Mouse (Mus musculus) intestine, embryonic 14.5 days (tissue): Measurements from ENCODE around the gene Ids. TPM values are rescaled to one million over a fixed set of nuclear protein-coding genes. Genes with fewer than 3 reads are reported as not detected.
A peak's percentile ranks its signal among the peaks of the same experiment; 100 is the strongest.

Experiments used
- ATAC-seq: fragments of 200-750 bp; cut with Nextera tagmentation; replicated peaks from 2 replicates; pipeline ENCODE4 v1.8.0; 2017; ENCODE audit warnings: low read depth, moderate number of reproducible peaks, moderate TSS enrichment, moderate library complexity; ENCODE audit not compliant: low FRiP score, low TSS enrichment
- DNase-seq: peaks from one replicate; pipeline ENCODE4 v3.0.0-alpha.2; 2018; ENCODE audit warnings: low spot score
- H3K27ac ChIP-seq: fragments of 300-500 bp; sonication (generic); 2 replicates; pipeline ENCODE4 v1.5.1; 2014; ENCODE audit warnings: low read depth, mild to moderate bottlenecking, control low read depth
- H3K27me3 ChIP-seq: fragments of 300-500 bp; sonication (generic); replicated peaks from 2 replicates; pipeline ENCODE4 v1.6.1; 2014; ENCODE audit warnings: low read length, control low read depth; ENCODE audit not compliant: control insufficient read depth, insufficient read depth
- H3K36me3 ChIP-seq: fragments of 300-500 bp; sonication (generic); 2 replicates; pipeline ENCODE4 v1.6.1; 2014; ENCODE audit warnings: low read length, control low read depth; ENCODE audit not compliant: control insufficient read depth, insufficient read depth
- H3K4me1 ChIP-seq: fragments of 300-500 bp; sonication (generic); replicated peaks from 2 replicates; pipeline ENCODE4 v1.6.1; 2014; ENCODE audit warnings: low read length, control low read depth, mixed read lengths; ENCODE audit not compliant: control insufficient read depth, insufficient read depth
- H3K4me2 ChIP-seq: fragments of 300-500 bp; sonication (generic); 2 replicates; pipeline ENCODE4 v1.6.1; 2014; ENCODE audit warnings: low read length
- H3K4me3 ChIP-seq: fragments of 300-500 bp; sonication (generic); 2 replicates; pipeline ENCODE4 v1.5.1; 2014; ENCODE audit warnings: low read depth, low read length, control low read depth, mixed read lengths
- H3K9ac ChIP-seq: fragments of 300-500 bp; sonication (generic); 2 replicates; pipeline ENCODE4 v1.6.1; 2014; ENCODE audit warnings: mild to moderate bottlenecking, low read length
- H3K9me3 ChIP-seq: fragments of 300-500 bp; sonication (generic); 2 replicates; pipeline ENCODE4 v1.6.1; 2016; ENCODE audit warnings: low read length, control low read depth; ENCODE audit not compliant: control insufficient read depth
- WGBS: fragments of 180-500 bp; shearing (Covaris S2); extraction: QIAGEN DNeasy Blood & Tissue Kit; methylation state at CpG from one replicate; pipeline ENCODE4 v1.1.7; 2014; 5-methylcytosine and 5-hydroxymethylcytosine counted together
- polyA plus RNA-seq: library from polyadenylated mRNA; unstranded; fragments of >200 nt; fragmentation: Nextera tagmentation; extraction: Ambion mirVana; gene quantifications from 2 replicates; pipeline ENCODE4 v1.2.1, GENCODE M21; 2014

The Ids gene
- polyA plus RNA-seq, 1 experiment from 2014 or later, result 3.4 TPM

- H3K27ac ChIP-seq, result no peak overlapping the region
- no peak overlapping the region for H3K4me3 ChIP-seq
- DNase-seq, result no peak
- no peak overlapping the region for H3K4me2 ChIP-seq
- no peak for ATAC-seq
- no peaks in the 10 kb centered on the region for H3K27me3 ChIP-seq
- H3K9me3 ChIP-seq, result no peaks in the 10 kb centered on the region
- 78% methylated on average over 5 of the region's 5 CpGs for whole genome bisulfite sequencing
- peaks cover under 1% of the 10 kb centered on the region; the same call in 1 of the 2 replicates for H3K36me3 ChIP-seq
- no peak overlapping the region for H3K9ac ChIP-seq
- H3K4me1 ChIP-seq, result no peaks in the 10 kb centered on the region
Measured at GRCm38 (mm10) chrX:70363446-70363845, 1.4 kb downstream of the Ids start.

- Histone ChIP-seq H3K27me3 (no peaks in the 10 kb centered on the region), H3K36me3 (peaks cover 5% of the 10 kb centered on the region; the same call in 1 of the 2 replicates), H3K27ac (no peak overlapping the region), H3K9me3 (no peaks in the 10 kb centered on the region), H3K4me1 (no peaks in the 10 kb centered on the region), H3K9ac (no peak overlapping the region), H3K4me2 (no peak overlapping the region), H3K4me3 (no peak overlapping the region)
- 87% methylated on average over 7 of the region's 7 CpGs for WGBS
- DNase-seq, result no peak
- ATAC-seq, result no peak
Measured at GRCm38 (mm10) chrX:70362985-70363384, 1.9 kb downstream of the Ids start.

GRCm38 (mm10) chrX:70330202-70330843, 34.6 kb downstream of the Ids start:
- WGBS, result 33% methylated on average over 6 of the region's 6 CpGs
- no peak overlapping the region for H3K27ac ChIP-seq
- DNase-seq (peak; percentile 55), ATAC-seq (no peak)
- H3K36me3 ChIP-seq, result no peaks in the 10 kb centered on the region
- H3K4me2 ChIP-seq, result no peak overlapping the region
- H3K4me1 ChIP-seq, result no peaks in the 10 kb centered on the region
- no peak overlapping the region for H3K4me3 ChIP-seq
- H3K9ac ChIP-seq, result no peak overlapping the region
- H3K9me3 ChIP-seq, result no peaks in the 10 kb centered on the region
- H3K27me3 ChIP-seq, result no peaks in the 10 kb centered on the region

GRCm38 (mm10) chrX:70328530-70329143, 36.2 kb downstream of the Ids start:
- no peaks in the 10 kb centered on the region for H3K27me3 ChIP-seq
- DNase-seq, result no peak
- 75% methylated on average over 2 of the region's 2 CpGs for WGBS
- H3K27ac ChIP-seq, result no peak overlapping the region
- H3K9me3 ChIP-seq, result no peaks in the 10 kb centered on the region
- H3K4me1 ChIP-seq, result no peaks in the 10 kb centered on the region
- H3K9ac ChIP-seq, result no peak overlapping the region
- no peaks in the 10 kb centered on the region for H3K36me3 ChIP-seq
- no peak overlapping the region for H3K4me2 ChIP-seq
- H3K4me3 ChIP-seq, result no peak overlapping the region
- ATAC-seq, result no peak

- H3K27me3 ChIP-seq, result no peaks in the 10 kb centered on the region
Measured at GRCm38 (mm10) chrX:70327656-70328055, 37.2 kb downstream of the Ids start.

GRCm38 (mm10) chrX:70319254-70319653, 45.6 kb downstream of the Ids start:
- 17% methylated on average over 2 of the region's 2 CpGs for WGBS
- ATAC-seq (no peak), DNase-seq (no peak)
- Histone ChIP-seq H3K4me3 (no peak overlapping the region), H3K4me1 (no peaks in the 10 kb centered on the region), H3K9ac (no peak overlapping the region), H3K36me3 (no peaks in the 10 kb centered on the region), H3K27me3 (no peaks in the 10 kb centered on the region), H3K4me2 (no peak overlapping the region), H3K9me3 (no peaks in the 10 kb centered on the region), H3K27ac (no peak overlapping the region)

More at GRCm38 (mm10) chrX:70327656-70328055, 37.2 kb downstream of the Ids start:
- Histone ChIP-seq H3K9me3 (no peaks in the 10 kb centered on the region), H3K36me3 (no peaks in the 10 kb centered on the region), H3K4me1 (no peaks in the 10 kb centered on the region), H3K27ac (no peak overlapping the region), H3K4me3 (no peak overlapping the region), H3K4me2 (no peak overlapping the region), H3K9ac (no peak overlapping the region)
- DNase-seq (no peak), ATAC-seq (no peak)
- 47% methylated on average over 1 of the region's 1 CpGs for WGBS

GRCm38 (mm10) chrX:70314949-70315641, 49.8 kb downstream of the Ids start:
- H3K36me3 ChIP-seq, result no peaks in the 10 kb centered on the region
- no peak for ATAC-seq

More at GRCm38 (mm10) chrX:70314949-70315641, 49.8 kb downstream of the Ids start:
- no peak for DNase-seq
- Histone ChIP-seq H3K9ac (no peak overlapping the region), H3K4me2 (no peak overlapping the region), H3K9me3 (no peaks in the 10 kb centered on the region), H3K27me3 (no peaks in the 10 kb centered on the region), H3K4me1 (no peaks in the 10 kb centered on the region), H3K27ac (no peak overlapping the region), H3K4me3 (no peak overlapping the region)
- 81% methylated on average over 3 of the region's 3 CpGs for WGBS
